Mouse (Mus musculus): ENCODE data around the gene Cdh5. TPM values are rescaled to one million over a fixed set of nuclear protein-coding genes. Genes with fewer than 3 reads are reported as not detected.
A peak's percentile ranks its signal among the peaks of the same experiment; 100 is the strongest.
"Not testable (repeated sequence)": the region's sequence is repeated elsewhere in the genome, so short reads cannot be mapped to it uniquely, and the experiment has no call there.

Cdh5 gene
- polyA plus RNA-seq, 1 experiment: 53.4 TPM

DNA sequence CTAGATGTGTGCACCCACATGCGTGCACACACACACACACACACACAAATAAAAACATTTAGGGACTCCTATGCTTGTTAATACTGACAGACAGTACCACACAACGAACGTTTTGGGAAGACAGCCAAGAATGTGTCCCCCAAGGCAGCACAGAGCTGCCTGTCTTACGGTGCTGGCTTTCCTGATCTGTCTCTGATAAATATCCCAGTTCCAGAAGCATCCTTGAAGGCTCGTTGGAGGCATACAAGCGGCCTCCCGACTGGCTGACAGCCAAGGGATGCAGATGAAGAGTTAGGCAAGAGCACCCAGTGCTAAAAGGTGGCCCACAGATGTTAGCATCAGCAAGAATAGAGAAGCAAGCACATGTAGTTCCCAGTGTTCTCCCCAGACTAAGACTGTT is 23.3 kb upstream of the Cdh5 start:
- Histone ChIP-seq H3K4me1 (ENCODE audit: control insufficient read depth, insufficient read depth, insufficient read length, low read length) (no peaks in the 10 kb centered on the region), H3K4me3 (ENCODE audit: insufficient read depth, low read depth, low read length) (no peak overlapping the region), H3K27ac (replicated peaks; ENCODE audit: low read depth, low read length) (no peak overlapping the region)

DNA sequence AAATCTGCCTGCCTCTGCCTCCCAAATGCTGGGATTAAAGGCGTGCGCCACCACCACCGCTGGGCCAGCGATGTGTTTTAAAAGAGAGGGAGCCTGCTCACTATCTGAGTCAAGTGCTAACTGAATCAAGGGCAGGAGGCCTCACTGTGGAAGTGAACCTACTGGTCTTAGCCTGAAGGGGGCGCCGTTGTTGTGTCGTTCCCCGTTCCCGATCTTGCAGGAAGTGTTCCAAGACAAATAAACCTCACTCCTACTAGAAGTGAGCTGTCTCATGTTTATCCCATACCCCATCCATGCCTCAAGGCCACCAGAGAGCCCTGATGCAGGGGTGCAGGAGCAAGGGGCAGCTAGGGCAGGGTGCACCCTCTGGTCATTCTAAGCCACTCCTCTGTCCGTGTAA is 16.1 kb upstream of the Cdh5 start:
- Histone ChIP-seq H3K27ac (replicated peaks; ENCODE audit: low read depth, low read length) (no peak overlapping the region), H3K4me1 (ENCODE audit: control insufficient read depth, insufficient read depth, insufficient read length, low read length) (no peaks in the 10 kb centered on the region), H3K4me3 (ENCODE audit: insufficient read depth, low read depth, low read length) (no peak overlapping the region)

DNA sequence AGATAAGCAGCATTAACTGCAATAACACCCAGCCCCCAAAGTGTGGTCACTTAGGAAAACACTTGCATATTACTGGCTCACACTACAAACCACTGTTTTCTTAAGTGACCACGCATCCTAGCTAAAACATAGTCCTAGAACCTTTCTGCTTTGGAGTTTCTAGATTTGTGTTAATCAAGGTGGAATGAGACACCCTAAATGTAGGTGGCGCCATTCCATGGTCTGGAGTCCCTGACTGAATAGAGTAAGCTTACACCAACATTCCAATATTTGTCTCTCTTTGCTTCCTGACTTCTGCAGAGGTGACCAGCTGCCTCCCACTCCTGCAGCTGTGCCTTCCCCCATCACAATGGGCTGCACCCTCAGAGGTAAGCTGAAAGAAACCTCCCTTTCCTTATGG is 14.8 kb upstream of the Cdh5 start:
- Histone ChIP-seq H3K4me1 (ENCODE audit: control insufficient read depth, insufficient read depth, insufficient read length, low read length) (no peaks in the 10 kb centered on the region), H3K4me3 (ENCODE audit: insufficient read depth, low read depth, low read length) (no peak overlapping the region), H3K27ac (replicated peaks; ENCODE audit: low read depth, low read length) (no peak overlapping the region)

GRCm38 (mm10) chr8:104087091-104087490 is 14.3 kb upstream of the Cdh5 start:
- no peak overlapping the region for H3K4me3 ChIP-seq (ENCODE audit: insufficient read depth, low read depth, low read length)

DNA sequence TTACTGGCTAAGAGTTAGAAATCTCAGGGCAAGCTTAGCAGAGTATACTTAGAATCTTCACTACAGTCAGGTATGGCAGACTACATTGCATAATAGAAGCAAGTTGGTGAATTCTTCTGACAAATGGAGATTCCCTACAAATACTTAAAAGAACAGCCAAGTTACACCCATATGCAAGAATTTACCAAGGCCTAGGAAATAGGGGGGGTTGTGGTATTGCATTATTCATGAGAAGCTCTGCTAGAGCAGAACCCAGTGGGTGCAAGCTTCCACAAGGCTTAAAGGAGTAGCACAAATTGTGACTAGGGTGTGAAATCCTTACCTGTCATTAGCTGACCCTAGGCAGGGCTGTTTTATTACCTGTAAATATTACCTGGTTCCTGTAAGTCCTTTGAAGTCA is 13.5 kb upstream of the Cdh5 start:
- H3K4me1 ChIP-seq (ENCODE audit: control insufficient read depth, insufficient read depth, insufficient read length, low read length); H3K4me3 ChIP-seq (ENCODE audit: insufficient read depth, low read depth, low read length); H3K27ac ChIP-seq (replicated peaks; ENCODE audit: low read depth, low read length): not testable (repeated sequence)

More at GRCm38 (mm10) chr8:104087091-104087490, 14.3 kb upstream of the Cdh5 start:
- 0 out of 2 replicates have a peak, but pooled peaks cover 3% of the 10 kb centered on the region for H3K4me1 ChIP-seq (ENCODE audit: control insufficient read depth, insufficient read depth, insufficient read length, low read length)
- H3K27ac ChIP-seq (replicated peaks; ENCODE audit: low read depth, low read length): no peak overlapping the region

GRCm38 (mm10) chr8:104088881-104089280 is 12.5 kb upstream of the Cdh5 start:
- no peak overlapping the region for H3K4me3 ChIP-seq (ENCODE audit: insufficient read depth, low read depth, low read length)
- H3K27ac ChIP-seq (replicated peaks; ENCODE audit: low read depth, low read length): no peak overlapping the region
- peaks cover 5% of the 10 kb centered on the region; the same call in 1 of the 2 replicates for H3K4me1 ChIP-seq (ENCODE audit: control insufficient read depth, insufficient read depth, insufficient read length, low read length)

- Histone ChIP-seq H3K4me3 (ENCODE audit: insufficient read depth, low read depth, low read length) (0 out of 2 replicates have a peak overlapping the region, but pooled peaks have one; percentile 2), H3K4me1 (ENCODE audit: control insufficient read depth, insufficient read depth, insufficient read length, low read length) (peaks cover 14% of the 10 kb centered on the region; the same call in 1 of the 2 replicates), H3K27ac (replicated peaks; ENCODE audit: low read depth, low read length) (0 out of 2 replicates have a peak overlapping the region, but pooled peaks have one; percentile 44)
Measured at GRCm38 (mm10) chr8:104090993-104091900, 10.2 kb upstream of the Cdh5 start.

DNA sequence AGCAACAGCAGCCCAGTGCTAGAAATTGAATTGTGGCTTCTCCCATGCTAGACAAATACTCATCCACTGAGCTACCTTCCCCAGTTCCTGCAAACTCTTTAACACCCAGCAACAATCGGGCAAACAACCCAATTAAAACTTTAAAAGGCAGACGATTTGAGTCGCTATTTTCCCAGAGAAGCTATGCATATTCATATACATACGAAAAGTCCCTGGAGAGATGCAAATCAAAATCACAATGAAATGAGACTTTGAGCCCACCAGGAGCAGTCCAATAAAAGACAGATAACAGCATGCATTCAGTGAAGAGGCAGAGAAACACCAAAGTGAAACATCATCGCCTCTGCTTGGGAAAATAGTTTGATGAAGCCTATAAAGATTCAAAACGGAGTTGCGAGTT is 8.1 kb upstream of the Cdh5 start:
- Histone ChIP-seq H3K27ac (replicated peaks; ENCODE audit: low read depth, low read length) (no peak overlapping the region), H3K4me3 (ENCODE audit: insufficient read depth, low read depth, low read length) (no peak overlapping the region), H3K4me1 (ENCODE audit: control insufficient read depth, insufficient read depth, insufficient read length, low read length) (peaks cover 14% of the 10 kb centered on the region; the same call in 1 of the 2 replicates)

DNA sequence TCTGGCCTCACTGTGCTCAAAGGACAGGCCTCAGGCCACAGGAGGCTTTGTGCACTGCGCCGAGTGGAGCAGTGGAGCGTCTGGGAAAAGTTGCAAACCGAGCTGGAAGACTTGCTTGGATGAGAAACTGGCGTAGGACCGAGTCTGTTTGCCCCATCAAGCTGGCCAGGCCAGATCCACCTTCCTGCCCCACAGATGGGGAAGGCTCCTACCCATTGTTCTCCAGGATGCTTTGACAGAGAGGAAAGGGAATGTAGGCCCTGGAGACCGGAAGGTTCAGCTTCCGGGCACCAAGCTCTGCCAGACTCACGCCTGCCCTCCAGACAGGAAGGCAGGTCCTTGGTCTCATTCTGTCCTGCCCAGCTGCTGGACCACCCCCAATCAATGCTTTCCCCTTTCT is 5.8 kb upstream of the Cdh5 start:
- H3K4me3 ChIP-seq (ENCODE audit: insufficient read depth, low read depth, low read length): 0 out of 2 replicates have a peak overlapping the region, but pooled peaks have one; percentile 6
- peak overlapping the region; percentile 90 for H3K27ac ChIP-seq (replicated peaks; ENCODE audit: low read depth, low read length)
- H3K4me1 ChIP-seq (ENCODE audit: control insufficient read depth, insufficient read depth, insufficient read length, low read length): peaks cover 16% of the 10 kb centered on the region

DNA sequence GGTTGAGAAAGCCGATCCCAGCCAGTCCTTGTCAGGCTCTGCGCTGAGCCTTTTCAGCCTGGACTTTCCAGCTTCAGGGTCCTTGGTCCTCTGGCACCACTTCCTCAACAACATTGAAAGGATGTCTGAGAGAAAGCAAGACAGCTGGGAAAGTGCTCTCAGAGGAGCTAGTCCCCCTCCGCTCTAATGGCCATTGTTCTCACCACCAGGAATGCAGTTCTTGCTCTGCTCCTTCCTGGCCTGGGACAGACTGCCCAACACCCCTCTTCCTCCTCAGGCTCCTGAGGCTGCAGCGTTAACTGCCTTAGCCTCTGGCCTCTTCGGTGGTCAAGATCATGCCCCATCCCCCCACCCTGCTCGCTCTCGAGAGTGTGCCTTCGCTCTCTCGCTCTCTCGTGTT is 4.8 kb upstream of the Cdh5 start:
- H3K4me1 ChIP-seq (ENCODE audit: control insufficient read depth, insufficient read depth, insufficient read length, low read length): peaks cover 16% of the 10 kb centered on the region
- H3K27ac ChIP-seq (replicated peaks; ENCODE audit: low read depth, low read length): peak overlapping the region; percentile 95
- H3K4me3 ChIP-seq (ENCODE audit: insufficient read depth, low read depth, low read length): no peak overlapping the region

GRCm38 (mm10) chr8:104098671-104099346 is 2.6 kb upstream of the Cdh5 start:
- peaks cover 11% of the 10 kb centered on the region for H3K4me1 ChIP-seq (ENCODE audit: control insufficient read depth, insufficient read depth, insufficient read length, low read length)
- peak overlapping the region; percentile 79 for H3K27ac ChIP-seq (replicated peaks; ENCODE audit: low read depth, low read length)
- peak overlapping the region; percentile 11; the same call in 1 of the 2 replicates for H3K4me3 ChIP-seq (ENCODE audit: insufficient read depth, low read depth, low read length)

GRCm38 (mm10) chr8:104099347-104100099 is 1.9 kb upstream of the Cdh5 start:
- Histone ChIP-seq H3K4me3 (ENCODE audit: insufficient read depth, low read depth, low read length) (peak overlapping the region; percentile 20), H3K27ac (replicated peaks; ENCODE audit: low read depth, low read length) (peak overlapping the region; percentile 79), H3K4me1 (ENCODE audit: control insufficient read depth, insufficient read depth, insufficient read length, low read length) (peaks cover 8% of the 10 kb centered on the region)

GRCm38 (mm10) chr8:104100724-104101123 is 701 bp upstream of the Cdh5 start:
- Histone ChIP-seq H3K27ac (replicated peaks; ENCODE audit: low read depth, low read length) (peak overlapping the region; percentile 94), H3K4me3 (ENCODE audit: insufficient read depth, low read depth, low read length) (peak overlapping the region; percentile 80)
- H3K4me1 ChIP-seq (ENCODE audit: control insufficient read depth, insufficient read depth, insufficient read length, low read length): not testable (repeated sequence)

DNA sequence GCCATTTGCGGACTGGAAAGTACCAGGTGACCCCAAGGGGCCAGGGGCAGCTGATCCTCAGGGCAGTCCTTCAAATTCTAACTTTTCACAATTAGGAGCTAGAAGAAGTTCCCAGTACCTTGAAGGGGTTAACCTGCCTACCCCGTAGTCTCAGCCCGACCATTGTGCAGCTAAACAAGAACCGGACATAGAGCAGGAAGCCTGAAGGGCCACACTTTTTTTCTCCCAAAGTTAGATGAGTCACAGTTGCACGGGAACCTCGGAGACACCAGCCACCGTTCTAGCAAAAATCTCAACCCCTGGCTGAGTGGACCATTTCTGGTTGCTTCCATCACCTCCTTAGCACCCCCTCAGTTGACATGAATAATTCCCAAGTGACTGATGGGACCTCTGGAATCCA is 2.0 kb downstream of the Cdh5 start:
- H3K27ac ChIP-seq (replicated peaks; ENCODE audit: low read depth, low read length): peak overlapping the region; percentile 96
- H3K4me3 ChIP-seq (ENCODE audit: insufficient read depth, low read depth, low read length): peak overlapping the region; percentile 80
- peaks cover 6% of the 10 kb centered on the region for H3K4me1 ChIP-seq (ENCODE audit: control insufficient read depth, insufficient read depth, insufficient read length, low read length)

DNA sequence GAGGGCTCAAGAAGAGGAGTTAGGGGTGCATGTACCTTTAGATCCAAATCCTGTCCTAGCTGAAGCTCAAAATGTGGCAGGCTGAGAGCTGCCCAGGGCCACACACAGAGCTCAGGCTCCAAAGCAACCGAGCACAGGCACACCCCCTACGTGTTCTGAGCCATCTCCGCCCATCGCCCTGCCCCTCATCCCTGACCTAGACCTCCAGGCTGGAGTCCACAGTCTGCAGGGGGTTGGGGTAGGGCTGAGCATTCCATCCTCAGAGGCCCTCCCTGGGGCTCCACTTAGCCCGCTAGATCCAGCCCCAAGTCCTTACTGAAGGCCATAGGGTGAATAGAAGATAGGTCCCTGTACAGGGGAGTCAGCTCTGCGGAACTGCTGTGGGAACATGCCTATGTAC is 4.3 kb downstream of the Cdh5 start:
- Histone ChIP-seq H3K4me1 (ENCODE audit: control insufficient read depth, insufficient read depth, insufficient read length, low read length) (peaks cover 5% of the 10 kb centered on the region), H3K4me3 (ENCODE audit: insufficient read depth, low read depth, low read length) (peak overlapping the region; percentile 45), H3K27ac (replicated peaks; ENCODE audit: low read depth, low read length) (0 out of 2 replicates have a peak overlapping the region, but pooled peaks have one; percentile 56)
